Mouse (Mus musculus) limb, embryonic 12.5 days (tissue): ENCODE results near the gene Wwtr1. TPM values are rescaled to one million over a fixed set of nuclear protein-coding genes. Genes with fewer than 3 reads are reported as not detected.

ENCODE experiments used
- ATAC-seq: fragments of 200-750 bp; cut with Nextera tagmentation; 2 replicates; pipeline ENCODE4 v1.8.0; 2017; ENCODE audit warnings: low read depth, moderate TSS enrichment; ENCODE audit not compliant: insufficient number of reproducible peaks, insufficient read depth, low FRiP score, low TSS enrichment
- H3K27ac ChIP-seq: fragments of 300-500 bp; sonication (generic); 2 replicates; pipeline ENCODE4 v1.5.1; 2016; ENCODE audit warnings: mild to moderate bottlenecking, moderate library complexity
- H3K27me3 ChIP-seq: fragments of 300-500 bp; sonication (generic); 2 replicates; pipeline ENCODE4 v1.6.1; 2016; ENCODE audit warnings: mild to moderate bottlenecking, moderate library complexity
- H3K36me3 ChIP-seq: fragments of 300-500 bp; sonication (generic); 2 replicates; pipeline ENCODE4 v1.6.1; 2016; ENCODE audit warnings: mild to moderate bottlenecking, moderate library complexity
- H3K4me1 ChIP-seq: fragments of 300-500 bp; sonication (generic); replicated peaks from 2 replicates; pipeline ENCODE4 v1.6.1; 2016
- H3K4me2 ChIP-seq: fragments of 300-500 bp; sonication (generic); 2 replicates; pipeline ENCODE4 v1.6.1; 2016; ENCODE audit warnings: mild to moderate bottlenecking, moderate library complexity
- H3K4me3 ChIP-seq: fragments of 300-500 bp; sonication (generic); replicated peaks from 2 replicates; pipeline ENCODE4 v1.5.1; 2016; ENCODE audit warnings: mild to moderate bottlenecking
- H3K9ac ChIP-seq: fragments of 300-500 bp; sonication (generic); replicated peaks from 2 replicates; pipeline ENCODE4 v1.6.1; 2016; ENCODE audit warnings: mild to moderate bottlenecking, moderate library complexity
- H3K9me3 ChIP-seq: fragments of 300-500 bp; sonication (generic); 2 replicates; pipeline ENCODE4 v1.6.1; 2016; ENCODE audit warnings: mild to moderate bottlenecking, moderate library complexity
- WGBS: fragments of 180-500 bp; shearing (Covaris S2); methylation state at CpG from one replicate; pipeline ENCODE4 v1.1.7; 2016; 5-methylcytosine and 5-hydroxymethylcytosine counted together
- polyA plus RNA-seq: library from polyadenylated mRNA; unstranded; fragments of >200 nt; fragmentation: Nextera tagmentation; extraction: Ambion mirVana; gene quantifications from 2 replicates; pipeline ENCODE4 v1.2.1, GENCODE M21; 2016

Gene Wwtr1
- polyA plus RNA-seq, 1 experiment from 2014 or later = 13.8 TPM

DNA sequence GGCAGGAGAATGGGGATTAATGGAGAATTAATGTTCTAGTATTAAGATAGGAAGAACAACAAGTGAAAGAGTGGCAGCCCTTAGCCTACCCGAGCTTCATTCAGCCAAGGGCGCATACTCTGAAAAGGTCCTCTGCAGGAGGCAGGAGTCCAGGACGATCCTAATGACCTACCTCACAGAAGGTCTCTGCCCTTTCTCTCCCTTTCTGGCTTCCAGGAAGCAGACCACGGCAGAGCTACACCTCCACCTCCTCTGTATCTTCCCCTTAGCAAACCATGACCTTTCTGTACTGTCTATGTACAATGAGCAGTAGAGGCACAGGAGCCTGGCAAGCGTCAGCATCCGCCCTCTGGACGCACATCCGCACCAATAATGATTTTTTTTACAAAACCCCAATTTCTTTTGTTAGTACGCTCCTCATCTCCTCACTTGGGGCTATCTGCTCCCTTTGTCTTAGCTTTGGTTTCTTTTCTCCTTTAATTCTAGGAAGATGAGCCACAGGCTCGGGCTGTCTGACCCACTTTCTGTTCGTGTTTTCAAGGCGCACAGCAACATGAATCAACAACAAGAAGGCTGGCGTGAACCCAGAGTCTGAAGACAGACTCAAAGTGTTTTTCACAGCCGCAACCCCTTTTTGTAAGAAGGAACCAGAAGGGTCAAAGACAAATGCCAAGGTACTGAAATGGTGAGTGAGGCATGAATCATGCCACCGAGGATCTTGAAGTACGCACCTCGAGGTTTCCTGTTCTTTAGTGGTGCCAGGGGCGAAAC, 63.7 kb downstream of the Wwtr1 start:
- Histone ChIP-seq H3K9ac (no peak overlapping the region), H3K4me2 (no peak overlapping the region), H3K27ac (no peak overlapping the region), H3K9me3 (no peaks in the 10 kb centered on the region), H3K4me1 (peaks cover 11% of the 10 kb centered on the region), H3K27me3 (no peaks in the 10 kb centered on the region), H3K36me3 (no peaks in the 10 kb centered on the region), H3K4me3 (no peak overlapping the region)
- 78% methylated on average over 18 of the region's 18 CpGs for WGBS
- no peak for ATAC-seq

DNA sequence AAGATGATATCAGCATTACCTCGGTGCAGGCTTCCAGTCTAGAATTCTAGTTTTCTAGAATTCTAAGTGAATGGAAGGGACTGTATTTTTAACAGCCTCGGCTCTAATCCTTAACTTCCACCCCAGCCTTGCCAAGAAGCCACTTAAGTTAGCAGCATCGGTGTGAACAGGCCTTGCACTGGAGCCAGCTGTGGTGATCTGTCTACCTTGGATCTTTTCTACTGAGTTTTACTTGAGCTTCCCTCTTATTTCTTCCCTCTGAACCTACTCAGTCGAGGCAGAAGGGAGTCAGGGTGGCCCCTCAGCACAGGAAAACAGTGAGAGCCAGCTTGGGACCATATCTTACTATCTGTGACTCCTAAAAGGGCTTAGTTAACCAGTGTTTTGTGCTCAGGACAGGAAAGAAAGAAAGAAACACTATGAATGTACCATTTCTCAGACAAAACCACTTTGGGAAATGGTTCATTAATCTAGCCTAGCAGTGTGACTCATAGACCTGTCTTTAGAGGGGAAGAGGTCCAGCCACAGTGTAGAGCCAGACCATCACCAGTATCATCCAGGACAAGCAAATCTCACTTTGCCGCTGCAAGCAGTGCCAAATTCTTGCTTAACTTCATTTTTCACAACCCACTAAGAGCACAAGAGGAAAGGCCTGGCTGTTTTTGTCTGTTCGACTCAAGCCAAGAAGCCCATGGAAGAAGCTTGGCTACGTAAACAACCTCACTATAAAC, 65.6 kb downstream of the Wwtr1 start:
- 90% methylated on average over 7 of the region's 7 CpGs for WGBS
- H3K4me3 ChIP-seq = no peak overlapping the region
- H3K4me1 ChIP-seq = peaks cover 11% of the 10 kb centered on the region
- H3K9me3 ChIP-seq = no peaks in the 10 kb centered on the region
- no peaks in the 10 kb centered on the region for H3K36me3 ChIP-seq
- no peak overlapping the region for H3K9ac ChIP-seq
- no peak for ATAC-seq
- H3K27me3 ChIP-seq = no peaks in the 10 kb centered on the region
- H3K27ac ChIP-seq = no peak overlapping the region
- no peak overlapping the region for H3K4me2 ChIP-seq

DNA sequence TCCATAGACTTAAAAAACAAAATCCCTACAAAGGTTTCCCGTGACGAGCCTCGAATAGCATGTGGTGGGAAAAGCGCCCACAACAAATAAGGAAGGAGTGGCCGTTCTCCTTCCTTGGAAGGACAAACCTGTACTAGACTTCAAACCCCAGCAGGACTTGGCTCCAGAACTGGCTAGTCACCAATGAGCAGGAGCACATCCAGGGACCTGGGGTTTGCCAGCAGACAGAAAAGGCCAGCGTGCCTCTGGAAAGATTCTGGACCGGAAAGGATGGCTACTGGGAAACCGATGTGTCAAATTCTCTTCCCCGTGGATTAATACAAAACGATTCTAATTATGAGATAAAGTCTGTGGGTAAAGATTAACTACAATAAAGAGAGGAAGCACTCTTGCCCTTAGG, 69.7 kb downstream of the Wwtr1 start:
- Histone ChIP-seq H3K27ac (no peak overlapping the region), H3K9ac (no peak overlapping the region), H3K4me1 (no peaks in the 10 kb centered on the region), H3K9me3 (no peaks in the 10 kb centered on the region), H3K36me3 (peaks cover 7% of the 10 kb centered on the region), H3K27me3 (no peaks in the 10 kb centered on the region), H3K4me3 (no peak overlapping the region), H3K4me2 (no peak overlapping the region)
- 92% methylated on average over 10 of the region's 10 CpGs for WGBS
- ATAC-seq = no peak

DNA sequence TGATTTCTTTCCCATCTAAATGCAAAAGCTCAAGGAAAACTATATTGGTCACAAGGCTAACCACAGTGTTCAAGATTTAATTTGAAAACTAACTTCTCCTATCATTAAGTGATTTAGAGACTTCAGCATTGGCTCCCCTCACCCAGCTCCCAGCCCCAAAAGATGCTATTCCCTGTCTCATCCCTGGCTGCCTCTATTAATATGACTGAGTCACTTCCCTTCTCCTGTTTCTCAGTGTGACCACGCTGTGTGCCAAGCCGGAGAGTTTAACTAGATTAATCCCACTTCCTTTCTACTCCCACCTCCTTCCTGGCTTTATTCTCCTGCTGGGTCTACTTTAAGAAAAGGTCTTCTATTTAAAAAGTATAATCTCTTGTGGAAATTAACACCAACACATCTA, 71.0 kb downstream of the Wwtr1 start:
- peaks cover 15% of the 10 kb centered on the region for H3K36me3 ChIP-seq
- no peak overlapping the region for H3K9ac ChIP-seq
- H3K4me3 ChIP-seq = no peak overlapping the region
- no peaks in the 10 kb centered on the region for H3K27me3 ChIP-seq
- H3K27ac ChIP-seq = no peak overlapping the region
- no peaks in the 10 kb centered on the region for H3K4me1 ChIP-seq
- no peak for ATAC-seq
- 42% methylated on average over 2 of the region's 2 CpGs for WGBS
- H3K9me3 ChIP-seq = no peaks in the 10 kb centered on the region
- no peak overlapping the region for H3K4me2 ChIP-seq

DNA sequence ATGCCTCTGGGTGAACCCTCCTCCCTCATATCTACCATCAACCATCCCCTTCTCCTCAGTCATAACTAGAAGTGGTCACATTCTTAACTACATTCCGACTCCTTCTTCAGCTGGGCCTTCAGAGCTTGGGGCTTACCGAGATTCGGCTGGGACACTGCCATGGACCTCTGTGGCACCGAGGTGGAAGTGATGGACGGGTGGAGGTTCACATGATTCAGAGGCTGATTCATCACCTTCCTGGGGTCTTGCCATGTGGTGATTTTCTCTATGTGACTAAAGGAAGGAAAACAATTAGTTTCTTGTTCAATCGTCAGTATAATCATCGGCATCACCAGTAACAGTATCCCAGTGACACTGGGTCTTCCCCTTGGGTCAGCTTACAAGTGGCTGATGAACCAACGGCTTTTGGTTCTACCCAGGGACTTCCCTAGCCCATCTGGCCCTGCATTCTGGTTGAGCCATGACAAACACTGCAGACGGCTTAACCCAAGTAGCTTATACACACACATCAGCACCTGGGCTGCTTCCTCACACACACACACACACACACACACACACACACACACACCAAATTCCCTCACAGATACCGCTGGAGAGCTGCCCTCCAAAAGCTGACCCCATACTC, 74.0 kb downstream of the Wwtr1 start:
- H3K27ac ChIP-seq = no peak overlapping the region
- H3K27me3 ChIP-seq = no peaks in the 10 kb centered on the region
- no peak overlapping the region for H3K4me2 ChIP-seq
- ATAC-seq = no peak
- H3K36me3 ChIP-seq = peaks cover 18% of the 10 kb centered on the region
- no peak overlapping the region for H3K9ac ChIP-seq
- WGBS = 88% methylated on average over 10 of the region's 10 CpGs
- H3K4me1 ChIP-seq = no peaks in the 10 kb centered on the region
- H3K4me3 ChIP-seq = no peak overlapping the region
- no peaks in the 10 kb centered on the region for H3K9me3 ChIP-seq

DNA sequence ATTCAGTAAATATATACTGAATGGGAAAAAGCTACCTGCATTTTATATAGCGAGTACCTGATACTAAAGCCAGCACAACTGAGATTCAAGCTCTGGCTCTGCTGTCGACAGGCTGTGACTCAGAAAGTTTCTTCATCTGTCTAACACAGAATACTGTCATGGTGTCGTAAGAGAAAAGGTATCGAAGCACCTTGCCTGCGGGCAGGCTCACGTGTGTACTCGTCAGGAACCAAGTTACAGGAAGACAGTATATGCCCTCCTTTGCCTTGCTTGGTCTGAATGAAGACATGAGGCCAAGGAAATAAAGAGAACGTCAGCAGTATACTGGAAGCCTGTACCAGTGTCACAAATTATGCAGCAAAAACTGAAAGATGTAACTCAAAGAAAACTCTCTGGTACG, 74.9 kb downstream of the Wwtr1 start:
- WGBS = 90% methylated on average over 9 of the region's 9 CpGs

DNA sequence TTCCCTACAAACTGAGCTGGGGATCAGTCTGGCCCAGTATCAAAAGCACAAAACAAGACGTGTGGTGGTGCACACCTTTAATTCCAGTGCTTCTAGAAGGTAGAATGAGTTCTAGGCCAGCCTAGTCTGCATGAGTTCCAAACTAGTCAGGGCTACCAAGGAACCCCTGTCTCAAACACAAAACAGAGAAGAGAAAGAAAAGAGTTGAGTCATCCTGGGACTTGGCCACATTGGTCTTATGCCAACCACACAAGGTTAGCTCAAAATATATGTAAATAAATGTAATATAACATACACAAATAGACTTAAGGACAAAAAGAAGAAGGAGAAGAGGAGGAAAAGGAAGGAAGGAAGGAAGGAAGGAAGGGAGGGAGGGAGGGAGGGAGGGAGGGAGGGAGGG, 77.9 kb downstream of the Wwtr1 start:
- H3K4me3 ChIP-seq = no peak overlapping the region
- peaks cover 18% of the 10 kb centered on the region for H3K36me3 ChIP-seq
- H3K4me1 ChIP-seq = no peaks in the 10 kb centered on the region; the same call in 1 of the 2 replicates
- WGBS = 76% methylated on average over 1 of the region's 1 CpGs
- no peaks in the 10 kb centered on the region for H3K27me3 ChIP-seq
- no peak overlapping the region for H3K27ac ChIP-seq
- no peak overlapping the region for H3K9ac ChIP-seq
- no peaks in the 10 kb centered on the region for H3K9me3 ChIP-seq
- no peak overlapping the region for H3K4me2 ChIP-seq
- ATAC-seq = no peak

More for the DNA sequence above, 74.9 kb downstream of the Wwtr1 start:
- no peak overlapping the region for H3K4me2 ChIP-seq
- H3K4me3 ChIP-seq = no peak overlapping the region
- H3K27me3 ChIP-seq = no peaks in the 10 kb centered on the region
- peaks cover 18% of the 10 kb centered on the region for H3K36me3 ChIP-seq
- H3K27ac ChIP-seq = no peak overlapping the region
- no peaks in the 10 kb centered on the region for H3K9me3 ChIP-seq
- no peak for ATAC-seq
- H3K4me1 ChIP-seq = no peaks in the 10 kb centered on the region
- H3K9ac ChIP-seq = no peak overlapping the region

DNA sequence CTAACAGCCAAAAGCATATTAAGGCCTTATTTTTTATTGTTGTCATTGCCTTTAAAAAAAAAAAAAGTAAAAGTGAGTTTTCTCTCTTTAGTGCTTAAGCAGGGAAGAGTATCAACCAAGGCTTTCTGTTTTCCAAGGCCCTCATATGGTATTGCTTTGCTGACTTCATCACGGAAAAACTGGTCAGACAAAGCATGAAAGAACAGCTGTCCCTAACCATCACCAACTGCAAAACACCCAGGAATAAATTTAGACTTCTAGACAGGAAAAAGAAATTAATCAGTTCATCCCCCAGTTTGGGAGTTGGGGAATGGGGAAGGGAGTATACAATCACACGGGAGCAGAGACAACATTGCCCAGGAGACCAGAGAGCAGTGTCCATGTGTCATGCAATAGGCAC, 79.3 kb downstream of the Wwtr1 start:
- WGBS = 56% methylated on average over 2 of the region's 2 CpGs
- ATAC-seq = no peak
- no peak overlapping the region for H3K9ac ChIP-seq

DNA sequence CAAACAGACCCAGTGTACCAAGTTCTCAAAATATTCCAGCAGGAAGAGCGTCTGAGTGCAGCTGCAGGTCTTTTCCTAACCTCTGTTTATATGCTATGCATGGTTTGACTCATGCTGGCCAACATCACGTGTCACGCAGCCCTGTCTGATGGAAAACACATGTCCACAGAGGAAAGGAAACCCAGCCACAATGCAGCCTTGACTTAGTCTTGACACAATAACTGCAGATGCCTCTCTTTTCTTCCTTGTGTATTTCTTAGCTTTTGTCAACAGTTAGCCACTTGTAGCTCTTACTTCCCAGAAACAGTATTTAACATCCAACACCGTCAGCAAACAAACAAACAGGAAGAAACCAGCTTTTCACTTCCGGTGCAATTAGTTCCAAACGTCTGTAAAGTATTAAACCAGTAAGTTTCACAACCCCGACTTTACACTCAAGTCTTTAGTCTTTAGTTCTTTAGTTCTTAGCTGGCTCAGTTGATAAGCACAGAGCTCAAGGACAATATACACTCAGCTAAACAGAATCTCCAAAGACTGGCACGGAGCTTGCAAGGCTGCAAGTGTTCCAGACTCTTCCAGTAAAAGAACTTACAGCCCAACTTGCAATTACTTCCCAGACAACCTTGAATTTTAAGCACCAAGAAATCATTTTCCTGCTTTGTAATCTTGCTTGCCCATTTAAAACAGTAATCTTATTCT, 88.1 kb downstream of the Wwtr1 start:
- ATAC-seq = peak; percentile 92
- Histone ChIP-seq H3K36me3 (no peaks in the 10 kb centered on the region), H3K27ac (peak overlapping the region; percentile 89), H3K4me3 (no peak overlapping the region), H3K9ac (no peak overlapping the region), H3K4me2 (peak overlapping the region; percentile 45), H3K27me3 (no peaks in the 10 kb centered on the region), H3K4me1 (peaks cover 31% of the 10 kb centered on the region), H3K9me3 (no peaks in the 10 kb centered on the region)
- WGBS = 11% methylated on average over 8 of the region's 8 CpGs

More for the DNA sequence above, 79.3 kb downstream of the Wwtr1 start:
- Histone ChIP-seq H3K27ac (no peak overlapping the region), H3K4me1 (no peaks in the 10 kb centered on the region; the same call in 1 of the 2 replicates), H3K4me2 (no peak overlapping the region), H3K27me3 (no peaks in the 10 kb centered on the region), H3K9me3 (no peaks in the 10 kb centered on the region), H3K4me3 (no peak overlapping the region), H3K36me3 (peaks cover 16% of the 10 kb centered on the region)

DNA sequence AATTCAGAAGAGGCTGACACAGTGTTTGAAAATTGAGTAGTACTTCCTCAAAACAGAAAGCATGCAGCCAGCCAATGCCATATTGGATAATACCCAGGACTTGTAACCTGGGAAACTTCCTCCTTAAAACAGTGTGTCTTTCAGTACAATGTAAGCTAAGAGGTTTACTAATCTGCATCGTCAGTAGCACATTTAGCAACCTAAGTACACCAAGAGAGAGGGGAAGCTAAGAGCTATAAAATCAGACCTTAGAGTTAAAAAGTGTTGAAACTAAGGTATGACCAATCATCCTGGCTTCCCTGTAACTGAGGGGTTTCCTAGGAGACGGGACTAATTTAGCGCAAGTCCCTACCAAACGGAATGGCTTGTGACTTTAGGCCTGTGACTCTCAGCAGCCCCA, 89.6 kb downstream of the Wwtr1 start:
- Histone ChIP-seq H3K27me3 (no peaks in the 10 kb centered on the region), H3K4me2 (no peak overlapping the region), H3K36me3 (no peaks in the 10 kb centered on the region), H3K4me3 (no peak overlapping the region), H3K4me1 (peaks cover 31% of the 10 kb centered on the region), H3K9ac (no peak overlapping the region), H3K9me3 (no peaks in the 10 kb centered on the region), H3K27ac (peak overlapping the region; percentile 89; the same call in 1 of the 2 replicates)
- ATAC-seq = no peak
- 24% methylated on average over 4 of the region's 4 CpGs for WGBS

DNA sequence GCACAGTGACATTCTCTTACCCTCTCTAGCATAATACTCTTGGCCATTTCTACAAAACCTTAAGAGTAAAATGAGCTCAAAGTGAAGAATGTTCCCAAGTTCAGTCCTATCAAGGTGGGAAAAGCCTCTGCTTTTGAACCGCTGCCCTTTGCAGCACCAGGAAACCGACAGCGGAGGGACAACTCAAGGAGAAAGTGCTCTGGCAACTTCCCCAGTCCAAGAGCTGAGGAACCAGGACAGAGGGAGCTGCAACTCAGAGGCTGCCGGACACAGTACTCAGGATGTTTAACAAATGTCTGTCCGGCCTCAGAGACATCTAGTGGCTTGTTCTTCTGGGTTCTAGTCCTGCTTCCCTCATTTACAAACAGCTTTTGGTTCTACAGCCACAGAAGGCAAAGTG, 93.7 kb downstream of the Wwtr1 start:
- 88% methylated on average over 5 of the region's 5 CpGs for WGBS
- H3K4me1 ChIP-seq = peaks cover 10% of the 10 kb centered on the region
- H3K9me3 ChIP-seq = no peaks in the 10 kb centered on the region
- no peak overlapping the region for H3K4me3 ChIP-seq
- no peak overlapping the region for H3K9ac ChIP-seq
- no peak for ATAC-seq
- no peaks in the 10 kb centered on the region for H3K27me3 ChIP-seq
- no peaks in the 10 kb centered on the region; the same call in 1 of the 2 replicates for H3K36me3 ChIP-seq
- H3K4me2 ChIP-seq = no peak overlapping the region
- no peak overlapping the region for H3K27ac ChIP-seq
